Mouse (Mus musculus): Measurements from ENCODE around the gene Hipk4.
"Not testable (repeated sequence)": the region's sequence is repeated elsewhere in the genome, so short reads cannot be mapped to it uniquely, and the experiment has no call there.

Gene Hipk4

GRCm38 (mm10) chr7:27494659-27495367, 28.3 kb upstream of the Hipk4 start:
- DNase-seq = not testable (repeated sequence)

DNA sequence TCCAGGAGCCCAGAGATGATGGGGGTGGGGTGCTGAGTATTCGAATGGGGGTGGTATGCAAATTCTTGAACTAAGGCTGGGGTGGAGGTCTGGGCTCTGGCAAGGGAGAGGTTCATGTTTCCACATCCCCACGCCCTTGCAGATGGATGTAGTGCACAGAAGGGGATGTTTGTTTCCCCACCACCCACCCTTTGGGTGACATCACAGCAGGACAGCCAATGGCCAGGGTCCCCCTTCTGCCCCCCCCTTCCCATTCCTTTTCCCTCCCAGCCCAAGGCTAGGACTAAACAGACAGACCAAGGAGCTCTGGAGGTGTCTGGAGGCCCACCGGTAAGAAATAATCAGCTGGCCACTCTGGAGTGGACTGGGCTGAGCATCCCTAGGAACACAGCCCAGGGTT, 24.0 kb upstream of the Hipk4 start, which contains the start of gene Prx:
TSS of gene Prx (plus strand) at position 289 of the 400 bp plus-strand sequence.
- no peak for DNase-seq

GRCm38 (mm10) chr7:27501620-27502019, 21.4 kb upstream of the Hipk4 start:
- DNase-seq = no peak

- DNase-seq = no peak
Measured at GRCm38 (mm10) chr7:27506765-27507370, 16.2 kb upstream of the Hipk4 start.

GRCm38 (mm10) chr7:27507711-27508647, 15.1 kb upstream of the Hipk4 start:
- peak; percentile 92 for DNase-seq

- peak; percentile 52 for DNase-seq
Measured at GRCm38 (mm10) chr7:27508648-27509005, 14.4 kb upstream of the Hipk4 start.

DNA sequence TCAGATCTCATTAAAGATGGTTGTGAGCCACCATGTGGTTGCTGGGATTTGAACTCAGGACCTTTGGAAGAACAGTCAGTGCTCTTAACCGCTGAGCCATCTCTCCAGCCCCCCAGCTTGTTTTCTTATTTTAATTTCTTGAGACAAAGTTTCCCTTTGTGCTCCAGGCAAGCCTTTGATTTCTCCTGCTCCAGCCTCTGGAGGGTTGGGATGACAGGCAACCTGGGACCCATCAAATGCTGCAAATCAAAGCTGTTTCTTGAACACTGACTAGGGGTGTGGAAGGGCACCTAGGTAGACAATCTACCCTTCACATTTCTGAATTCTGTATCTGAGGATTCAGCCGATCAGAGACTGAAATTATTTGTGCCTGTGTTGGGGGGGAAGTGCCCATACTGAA, 12.3 kb upstream of the Hipk4 start:
- DNase-seq = no peak

GRCm38 (mm10) chr7:27514961-27515360, 8.1 kb upstream of the Hipk4 start:
- no peak for DNase-seq

DNA sequence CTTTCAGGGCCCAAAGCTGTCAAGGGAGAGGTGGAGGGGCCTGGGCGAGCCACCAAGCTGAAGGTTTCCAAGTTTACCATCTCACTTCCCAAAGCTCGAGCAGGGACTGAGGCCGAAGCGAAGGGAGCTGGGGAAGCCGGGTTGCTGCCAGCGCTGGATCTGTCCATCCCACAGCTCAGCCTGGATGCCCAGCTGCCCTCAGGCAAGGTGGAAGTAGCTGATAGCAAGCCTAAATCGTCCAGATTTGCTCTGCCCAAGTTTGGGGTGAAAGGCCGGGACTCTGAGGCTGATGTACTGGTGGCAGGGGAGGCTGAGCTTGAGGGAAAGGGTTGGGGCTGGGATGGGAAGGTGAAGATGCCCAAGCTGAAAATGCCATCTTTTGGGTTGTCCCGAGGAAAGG, 4.8 kb upstream of the Hipk4 start:
- DNase-seq = no peak

DNA sequence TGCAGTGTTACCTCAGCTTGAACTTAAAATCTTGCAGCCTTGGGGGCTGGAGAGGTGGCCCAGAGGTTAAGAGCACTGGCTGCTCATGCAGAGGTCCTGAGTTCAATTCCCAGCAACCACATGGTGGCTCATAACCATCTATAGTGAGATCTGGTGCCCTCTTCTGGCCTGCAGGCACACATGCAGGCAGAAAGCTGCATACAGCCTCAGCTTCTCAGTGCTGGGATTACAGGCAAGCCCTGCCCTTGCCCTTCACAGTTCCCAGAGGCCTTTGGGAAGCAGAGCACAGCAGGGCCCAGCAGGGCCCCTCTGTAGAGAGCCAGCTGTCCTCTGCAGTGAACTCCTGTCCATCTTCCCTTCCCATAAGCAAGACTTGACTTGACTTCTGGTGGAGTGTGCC, 3.0 kb upstream of the Hipk4 start:
- no peak for DNase-seq

DNA sequence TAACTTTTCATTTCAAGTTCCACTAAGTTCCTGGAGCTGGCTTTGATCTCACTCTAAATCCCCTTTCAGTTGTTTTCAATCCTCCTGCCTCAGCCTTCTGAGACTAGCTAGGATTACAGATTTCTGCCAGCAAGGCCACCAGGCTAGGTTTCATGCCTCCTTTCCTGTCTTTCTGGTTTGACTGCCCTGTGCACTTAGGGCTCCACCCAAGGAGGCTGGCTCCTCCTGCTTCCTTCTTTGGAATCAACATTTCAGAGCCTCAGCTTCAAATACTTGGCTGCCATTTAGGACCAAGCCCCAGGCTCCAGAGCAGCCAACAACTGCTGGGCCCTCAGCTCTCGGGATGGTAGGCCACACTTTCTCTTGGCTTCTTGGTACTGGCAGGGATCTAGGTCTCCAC, 2.5 kb upstream of the Hipk4 start:
- no peak for DNase-seq

DNA sequence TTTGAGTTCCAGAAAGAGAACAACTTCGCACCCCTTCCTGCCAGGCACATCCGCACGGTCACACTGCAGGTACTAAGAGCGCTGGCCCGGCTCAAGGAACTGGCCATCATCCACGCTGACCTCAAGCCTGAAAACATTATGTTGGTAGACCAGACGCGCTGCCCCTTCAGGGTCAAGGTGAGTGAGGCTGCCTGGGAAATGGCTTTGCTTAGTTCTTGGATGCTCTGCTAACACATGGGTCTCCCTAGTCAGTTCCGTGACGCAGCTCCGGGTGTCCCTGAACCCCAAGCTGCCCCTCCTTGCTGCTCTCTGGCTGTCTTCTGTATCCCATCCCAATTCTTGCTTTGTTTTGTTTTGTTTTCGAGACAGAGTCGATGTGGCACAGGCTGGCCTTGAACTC, 738 bp downstream of the Hipk4 start:
- DNase-seq = no peak

- DNase-seq = peak; percentile 74
Measured at GRCm38 (mm10) chr7:27526039-27526827, 3.2 kb downstream of the Hipk4 start.

GRCm38 (mm10) chr7:27529070-27529469, 6.0 kb downstream of the Hipk4 start:
- DNase-seq = no peak

DNA sequence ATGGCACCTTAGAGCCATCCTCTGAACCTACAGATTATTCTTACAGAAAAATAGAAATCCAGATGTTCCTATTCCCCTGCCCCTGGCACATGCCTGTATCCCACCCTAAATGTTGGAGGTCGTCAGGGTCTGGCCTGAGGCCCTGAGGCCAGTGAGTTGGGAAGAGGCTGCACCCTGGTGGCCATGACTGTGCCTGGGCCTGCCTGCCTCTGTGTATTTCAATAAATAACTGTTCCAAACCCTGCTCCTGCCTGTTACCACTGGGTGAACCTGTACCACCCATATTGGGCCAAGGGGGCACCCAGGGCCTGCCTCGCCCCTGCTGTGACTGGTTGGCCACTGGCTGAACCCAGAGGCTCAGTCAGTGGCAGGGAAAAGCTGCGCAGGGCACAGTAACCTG, 7.9 kb downstream of the Hipk4 start:
- no peak for DNase-seq

- DNase-seq = no peak
Measured at GRCm38 (mm10) chr7:27531707-27532106, 8.6 kb downstream of the Hipk4 start.

GRCm38 (mm10) chr7:27532480-27533050, 9.5 kb downstream of the Hipk4 start:
- no peak for DNase-seq

GRCm38 (mm10) chr7:27535386-27535785, 12.3 kb downstream of the Hipk4 start:
- no peak for DNase-seq

DNA sequence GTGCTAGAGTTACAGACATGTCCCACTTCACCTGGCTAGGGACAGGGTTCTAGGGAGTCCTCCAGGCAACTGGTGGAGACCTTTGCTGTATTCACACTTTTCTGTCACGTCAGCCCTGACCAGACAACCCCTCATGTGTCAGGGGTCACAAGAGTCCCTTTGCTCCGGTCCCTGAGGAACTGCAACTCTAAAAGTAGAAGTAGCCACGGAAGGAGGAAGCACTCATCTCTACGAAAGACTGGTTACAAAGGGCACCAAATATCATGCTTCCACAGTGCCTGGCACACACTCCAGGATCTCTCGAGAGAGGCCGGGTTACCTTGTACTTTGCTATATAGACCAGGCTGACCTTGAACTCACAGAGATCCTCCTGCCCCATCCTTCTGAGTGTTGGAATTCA, 13.6 kb downstream of the Hipk4 start:
- DNase-seq = no peak

DNA sequence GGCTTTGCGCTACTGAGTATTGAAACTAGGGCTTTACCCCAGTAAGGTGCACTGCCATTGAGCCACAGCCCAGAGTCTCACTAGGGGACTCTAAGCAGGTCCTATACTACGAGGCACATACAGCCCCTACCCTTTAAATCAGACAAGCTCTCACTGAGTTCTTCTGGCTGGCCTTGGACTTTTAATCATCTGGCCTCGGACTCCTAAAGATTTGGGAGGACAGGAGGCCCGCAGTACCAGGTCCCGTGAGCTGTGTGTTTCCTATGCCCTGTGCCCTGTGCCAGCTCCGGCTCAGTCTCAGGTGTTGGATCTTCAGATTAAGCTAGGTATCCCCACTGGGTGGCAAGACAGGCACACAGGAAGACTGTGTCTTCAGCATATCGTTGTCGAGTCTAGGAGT, 14.9 kb downstream of the Hipk4 start:
- DNase-seq = no peak

DNA sequence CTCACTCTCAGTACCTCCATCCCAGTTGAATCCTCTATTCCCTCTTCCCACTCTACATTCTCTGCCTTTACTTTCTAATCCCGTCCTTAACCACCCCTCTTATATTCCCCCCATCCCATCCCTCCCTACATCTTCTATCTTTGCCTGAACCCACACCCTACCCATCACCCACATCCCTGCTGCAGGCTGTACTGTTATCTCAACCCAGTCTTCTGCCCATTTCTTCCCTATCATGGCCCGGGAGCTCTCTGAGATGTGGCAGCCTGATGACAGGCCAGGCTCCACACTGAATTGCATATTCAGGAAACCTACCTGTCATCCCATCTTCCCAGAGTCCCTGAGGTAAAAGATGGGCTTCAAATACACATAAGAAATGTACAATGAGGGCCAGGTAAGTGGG, 15.7 kb downstream of the Hipk4 start:
- DNase-seq = no peak

GRCm38 (mm10) chr7:27540521-27540920, 17.5 kb downstream of the Hipk4 start:
- DNase-seq = no peak

GRCm38 (mm10) chr7:27540935-27541334, 17.9 kb downstream of the Hipk4 start:
- no peak for DNase-seq

Measured in cerebellum, adult 11 months (tissue).